Mouse (Mus musculus): ENCODE data around the gene Defb45. TPM values are rescaled to one million over a fixed set of nuclear protein-coding genes. Genes with fewer than 3 reads are reported as not detected.

The Defb45 gene
- polyA plus RNA-seq, 1 experiment: 0.21 TPM

Other genes with a start within 250 kb of the Defb45 start
- gene Nrsn2, start 222.8 kb downstream of the Defb45 start, polyA plus RNA-seq (2012; rRNA removed): not detected in 2 replicates
- gene Sox12, start 201.3 kb downstream of the Defb45 start, polyA plus RNA-seq (2012; rRNA removed): 8.6 and 12.6 TPM in 2 replicates
- gene Zcchc3, start 184.4 kb downstream of the Defb45 start, polyA plus RNA-seq (2012; rRNA removed): 8.7 and 9.7 TPM in 2 replicates
- gene 6820408C15Rik, start 183.8 kb downstream of the Defb45 start, polyA plus RNA-seq (2012; rRNA removed): 0.40 and 0.45 TPM in 2 replicates
- gene Defb23, start 134.8 kb downstream of the Defb45 start, polyA plus RNA-seq (2012; rRNA removed): not detected in 2 replicates
- not detected in 2 replicates for gene Defb20, start 122.3 kb downstream of the Defb45 start, polyA plus RNA-seq (2012; rRNA removed)
- not detected in 2 replicates for gene Defb22, start 109.3 kb downstream of the Defb45 start, polyA plus RNA-seq (2012; rRNA removed)
- gene Defb26, start 87.7 kb downstream of the Defb45 start, polyA plus RNA-seq (2012; rRNA removed): not detected in 2 replicates
- gene Defb28, start 81.1 kb downstream of the Defb45 start, polyA plus RNA-seq (2012; rRNA removed): not detected in 2 replicates
- gene Defb29, start 59.3 kb downstream of the Defb45 start, polyA plus RNA-seq (2012; rRNA removed): not detected in 2 replicates
- gene Gm17416, start 30.1 kb downstream of the Defb45 start, polyA plus RNA-seq (2012; rRNA removed): not detected in 2 replicates
- gene Defb21, start 26.7 kb downstream of the Defb45 start, polyA plus RNA-seq (2012; rRNA removed): not detected in 2 replicates
- gene Defb19, start 19.1 kb downstream of the Defb45 start, polyA plus RNA-seq (2012; rRNA removed): not detected in 2 replicates
- not detected in 2 replicates for gene Defb36, start 4.9 kb upstream of the Defb45 start, polyA plus RNA-seq (2012; rRNA removed)
- gene Defb25, start 23.7 kb upstream of the Defb45 start, polyA plus RNA-seq (2012; rRNA removed): 0.78 and 0.95 TPM in 2 replicates
- gene Rem1, start 27.6 kb upstream of the Defb45 start, polyA plus RNA-seq (2012; rRNA removed): 9.4 and 11.7 TPM in 2 replicates
- 64.3 and 67.2 TPM in 2 replicates for gene H13, start 70.1 kb upstream of the Defb45 start, polyA plus RNA-seq (2012; rRNA removed)
- gene Mcts2, start 87.6 kb upstream of the Defb45 start, polyA plus RNA-seq (2012; rRNA removed): 17.1 and 17.8 TPM in 2 replicates
- 416 and 633 TPM in 2 replicates for gene Id1, start 136.9 kb upstream of the Defb45 start, polyA plus RNA-seq (2012; rRNA removed)
- 9.6 and 10.0 TPM in 2 replicates for gene Cox4i2, start 154.8 kb upstream of the Defb45 start, polyA plus RNA-seq (2012; rRNA removed)
- gene Bcl2l1, start 232.3 kb upstream of the Defb45 start, polyA plus RNA-seq (2012; rRNA removed): 76.7 and 88.6 TPM in 2 replicates
- gene Tpx2, start 248.6 kb upstream of the Defb45 start, polyA plus RNA-seq (2012; rRNA removed): 3.0 and 3.2 TPM in 2 replicates

Data from urinary bladder, adult 2 months (tissue).